ENCODE assay signal across 18 mouse cellular contexts in genomic region chr4:14147102-14147501, GRCm38 (mm10).
"Had no signal": no experiment of that assay in that cellular context is flagged by ENCODE, and none has a peak within 500 bp of the region (broad histone marks: within the 10 kb centered on the region; RNA-seq: fewer than 3 reads in every experiment).

No protein-coding gene starts in this region.

- H3K36me3 ChIP-seq: liver, embryonic 12.5 days; midbrain, embryonic 10.5 days; neural tube, embryonic 13.5 days; neural tube, embryonic 15.5 days had no signal

- DNase-seq: lung, adult 18-20 months; lung, embryonic 14.5 days; lung, postnatal 10 days; lung, postnatal 4 days; retina, postnatal 1 day; right cerebral cortex, adult 18-20 months; right cerebral cortex, postnatal 25 days; right cerebral cortex, postnatal 4 days; spleen, adult 18-20 months; thymus, adult 18-20 months; thymus, postnatal 14 days; thymus, postnatal 36 days had no signal

- H3K4me2 ChIP-seq: liver, embryonic 12.5 days; lung, embryonic 14.5 days; neural tube, embryonic 13.5 days; neural tube, embryonic 15.5 days had no signal

- H3K9ac ChIP-seq: liver, embryonic 12.5 days; liver, embryonic 14.5 days; lung, embryonic 14.5 days; neural tube, embryonic 13.5 days; neural tube, embryonic 15.5 days had no signal

- H3K27ac ChIP-seq: liver, embryonic 12.5 days; liver, embryonic 14.5 days; midbrain, embryonic 10.5 days; neural tube, embryonic 13.5 days; neural tube, embryonic 15.5 days had no signal

- H3K27me3 ChIP-seq: liver, embryonic 12.5 days; neural tube, embryonic 13.5 days; neural tube, embryonic 15.5 days had no signal

- ATAC-seq: liver, embryonic 12.5 days had no signal

- H3K4me1 ChIP-seq: liver, embryonic 12.5 days; midbrain, embryonic 10.5 days; neural tube, embryonic 15.5 days had no signal

- H3K4me3 ChIP-seq: liver, embryonic 12.5 days; midbrain, embryonic 10.5 days; myocyte; neural tube, embryonic 13.5 days; neural tube, embryonic 15.5 days had no signal

- H3K9me3 ChIP-seq: liver, embryonic 12.5 days; neural tube, embryonic 13.5 days; neural tube, embryonic 15.5 days had no signal
